Mouse (Mus musculus): Measurements from ENCODE around the gene Hdlbp. TPM values are rescaled to one million over a fixed set of nuclear protein-coding genes. Genes with fewer than 3 reads are reported as not detected.
"Not testable (repeated sequence)": the region's sequence is repeated elsewhere in the genome, so short reads cannot be mapped to it uniquely, and the experiment has no call there.

Hdlbp gene
- polyA plus RNA-seq (2016; fragmentation: Nextera tagmentation; extraction: Ambion mirVana) = 106 and 107 TPM in 2 replicates

GRCm38 (mm10) chr1:93478586-93479475, at the start of gene Hdlbp:
Gene Hdlbp, minus strand, starts transcription at chr1:93478815.
- peak within 1 kb of the TSS; percentile 97 for H3K27ac ChIP-seq (replicated peaks)
- H3K4me1 ChIP-seq = peaks cover 28% of the 10 kb centered on the region
- H3K9me3 ChIP-seq (replicated peaks) = no peaks in the 10 kb centered on the region
- 0 out of 2 replicates have a peak, but pooled peaks cover 3% of the 10 kb centered on the region for H3K36me3 ChIP-seq
- H3K4me3 ChIP-seq = peak within 1 kb of the TSS; percentile 92
- peak; percentile 100 for DNase-seq (ENCODE audit: low spot score)
- WGBS = under 1% methylated on average over 74 of the region's 74 CpGs
- H3K27me3 ChIP-seq (ENCODE audit: low read depth, poor library complexity, severe bottlenecking) = no peaks in the 10 kb centered on the region

- no peak for DNase-seq (ENCODE audit: low spot score)
- H3K4me1 ChIP-seq = no peaks in the 10 kb centered on the region
- WGBS = 94% methylated on average over 1 of the region's 1 CpGs
- H3K4me3 ChIP-seq = no peak overlapping the region
- H3K27me3 ChIP-seq (ENCODE audit: low read depth, poor library complexity, severe bottlenecking) = no peaks in the 10 kb centered on the region
- no peak overlapping the region for H3K27ac ChIP-seq (replicated peaks)
- no peaks in the 10 kb centered on the region for H3K36me3 ChIP-seq
- H3K9me3 ChIP-seq (replicated peaks) = no peaks in the 10 kb centered on the region
Measured at GRCm38 (mm10) chr1:93522325-93522724, 43.7 kb upstream of the Hdlbp start.

GRCm38 (mm10) chr1:93521491-93521890, 42.9 kb upstream of the Hdlbp start:
- Histone ChIP-seq H3K27ac (replicated peaks) (no peak overlapping the region), H3K9me3 (replicated peaks) (no peaks in the 10 kb centered on the region), H3K27me3 (ENCODE audit: low read depth, poor library complexity, severe bottlenecking) (no peaks in the 10 kb centered on the region), H3K36me3 (no peaks in the 10 kb centered on the region), H3K4me3 (no peak overlapping the region), H3K4me1 (no peaks in the 10 kb centered on the region)
- 91% methylated on average over 2 of the region's 2 CpGs for WGBS
- no peak for DNase-seq (ENCODE audit: low spot score)

GRCm38 (mm10) chr1:93513221-93513620, 34.6 kb upstream of the Hdlbp start:
- no peak overlapping the region for H3K27ac ChIP-seq (replicated peaks)
- 76% methylated on average over 14 of the region's 14 CpGs for WGBS
- no peak for DNase-seq (ENCODE audit: low spot score)
- peaks cover 26% of the 10 kb centered on the region for H3K4me1 ChIP-seq
- H3K27me3 ChIP-seq (ENCODE audit: low read depth, poor library complexity, severe bottlenecking) = no peaks in the 10 kb centered on the region; the same call in 1 of the 2 replicates
- no peak overlapping the region for H3K4me3 ChIP-seq
- no peaks in the 10 kb centered on the region for H3K9me3 ChIP-seq (replicated peaks)
- H3K36me3 ChIP-seq = peaks cover 21% of the 10 kb centered on the region

- Histone ChIP-seq H3K27me3 (ENCODE audit: low read depth, poor library complexity, severe bottlenecking) (no peaks in the 10 kb centered on the region; the same call in 1 of the 2 replicates), H3K9me3 (replicated peaks) (no peaks in the 10 kb centered on the region), H3K36me3 (peaks cover 28% of the 10 kb centered on the region), H3K27ac (replicated peaks) (peak overlapping the region; percentile 82), H3K4me1 (peaks cover 26% of the 10 kb centered on the region), H3K4me3 (peak overlapping the region; percentile 81)
- no peak for DNase-seq (ENCODE audit: low spot score)
- WGBS = 2% methylated on average over 15 of the region's 15 CpGs
Measured at GRCm38 (mm10) chr1:93512351-93512690, 33.7 kb upstream of the Hdlbp start.

- Histone ChIP-seq H3K4me1 (peaks cover 26% of the 10 kb centered on the region), H3K9me3 (replicated peaks) (no peaks in the 10 kb centered on the region), H3K36me3 (peaks cover 34% of the 10 kb centered on the region), H3K27me3 (ENCODE audit: low read depth, poor library complexity, severe bottlenecking) (no peaks in the 10 kb centered on the region; the same call in 1 of the 2 replicates), H3K4me3 (peak within 1 kb of the TSS; percentile 81), H3K27ac (replicated peaks) (peak within 1 kb of the TSS; percentile 82)
- 1% methylated on average over 68 of the region's 71 CpGs for WGBS
- peak; percentile 95 for DNase-seq (ENCODE audit: low spot score)
Measured at GRCm38 (mm10) chr1:93511585-93512350, 33.2 kb upstream of the Hdlbp start, which contains the start of gene Farp2. Gene Farp2, plus strand, starts transcription at chr1:93512079.

- Histone ChIP-seq H3K4me1 (peaks cover 25% of the 10 kb centered on the region), H3K36me3 (peaks cover 65% of the 10 kb centered on the region)
- H3K27me3 ChIP-seq (ENCODE audit: low read depth, poor library complexity, severe bottlenecking); H3K9me3 ChIP-seq (replicated peaks); H3K27ac ChIP-seq (replicated peaks); DNase-seq (ENCODE audit: low spot score); H3K4me3 ChIP-seq: not testable (repeated sequence)
- 61% methylated on average over 1 of the region's 1 CpGs for WGBS
Measured at GRCm38 (mm10) chr1:93508576-93508975, 30.0 kb upstream of the Hdlbp start.

GRCm38 (mm10) chr1:93506944-93507676, 28.5 kb upstream of the Hdlbp start:
- Histone ChIP-seq H3K9me3 (replicated peaks) (no peaks in the 10 kb centered on the region), H3K27ac (replicated peaks) (no peak overlapping the region), H3K4me1 (peaks cover 15% of the 10 kb centered on the region), H3K27me3 (ENCODE audit: low read depth, poor library complexity, severe bottlenecking) (no peaks in the 10 kb centered on the region), H3K36me3 (peaks cover 80% of the 10 kb centered on the region), H3K4me3 (no peak overlapping the region)
- peak; percentile 19 for DNase-seq (ENCODE audit: low spot score)
- WGBS = 68% methylated on average over 10 of the region's 10 CpGs

- DNase-seq (ENCODE audit: low spot score) = no peak
- WGBS = 91% methylated on average over 3 of the region's 3 CpGs
- peaks cover 88% of the 10 kb centered on the region for H3K36me3 ChIP-seq
- H3K4me1 ChIP-seq = no peaks in the 10 kb centered on the region
- H3K27me3 ChIP-seq (ENCODE audit: low read depth, poor library complexity, severe bottlenecking) = no peaks in the 10 kb centered on the region
- H3K4me3 ChIP-seq = no peak overlapping the region
- H3K9me3 ChIP-seq (replicated peaks) = no peaks in the 10 kb centered on the region
- H3K27ac ChIP-seq (replicated peaks) = no peak overlapping the region
Measured at GRCm38 (mm10) chr1:93495312-93495711, 16.7 kb upstream of the Hdlbp start.

- peaks cover 12% of the 10 kb centered on the region for H3K36me3 ChIP-seq
- not testable (repeated sequence) for H3K4me3 ChIP-seq; H3K27me3 ChIP-seq (ENCODE audit: low read depth, poor library complexity, severe bottlenecking); H3K27ac ChIP-seq (replicated peaks); H3K4me1 ChIP-seq; DNase-seq (ENCODE audit: low spot score); H3K9me3 ChIP-seq (replicated peaks)
- 95% methylated on average over 3 of the region's 3 CpGs for WGBS
Measured at GRCm38 (mm10) chr1:93486302-93486701, 7.7 kb upstream of the Hdlbp start.

- WGBS = 9% methylated on average over 23 of the region's 23 CpGs
- no peak for DNase-seq (ENCODE audit: low spot score)
Measured at GRCm38 (mm10) chr1:93479476-93480083, 965 bp upstream of the Hdlbp start.

More at GRCm38 (mm10) chr1:93479476-93480083, 965 bp upstream of the Hdlbp start:
- peak overlapping the region; percentile 97 for H3K27ac ChIP-seq (replicated peaks)
- no peaks in the 10 kb centered on the region for H3K27me3 ChIP-seq (ENCODE audit: low read depth, poor library complexity, severe bottlenecking)
- H3K4me3 ChIP-seq = peak overlapping the region; percentile 92
- 0 out of 2 replicates have a peak, but pooled peaks cover under 1% of the 10 kb centered on the region for H3K36me3 ChIP-seq
- peaks cover 28% of the 10 kb centered on the region for H3K4me1 ChIP-seq
- no peaks in the 10 kb centered on the region for H3K9me3 ChIP-seq (replicated peaks)
